Mouse (Mus musculus) lung, adult 2 months (tissue): ENCODE data around the gene Hspb8.

ENCODE experiments used
- CTCF ChIP-seq: fragments of 200-500 bp; IDR thresholded peaks from 2 replicates; pipeline ENCODE4 v1.5.1; 2011; ENCODE audit warnings: mild to moderate bottlenecking, low read length, control low read depth; ENCODE audit not compliant: insufficient read depth
- POLR2A ChIP-seq: fragments of 200-500 bp; IDR thresholded peaks from 2 replicates; pipeline ENCODE4 v1.6.1; 2011; ENCODE audit warnings: low read depth, mild to moderate bottlenecking, control low read depth, low read length, borderline replicate concordance; ENCODE audit errors: extremely low read depth

DNA sequence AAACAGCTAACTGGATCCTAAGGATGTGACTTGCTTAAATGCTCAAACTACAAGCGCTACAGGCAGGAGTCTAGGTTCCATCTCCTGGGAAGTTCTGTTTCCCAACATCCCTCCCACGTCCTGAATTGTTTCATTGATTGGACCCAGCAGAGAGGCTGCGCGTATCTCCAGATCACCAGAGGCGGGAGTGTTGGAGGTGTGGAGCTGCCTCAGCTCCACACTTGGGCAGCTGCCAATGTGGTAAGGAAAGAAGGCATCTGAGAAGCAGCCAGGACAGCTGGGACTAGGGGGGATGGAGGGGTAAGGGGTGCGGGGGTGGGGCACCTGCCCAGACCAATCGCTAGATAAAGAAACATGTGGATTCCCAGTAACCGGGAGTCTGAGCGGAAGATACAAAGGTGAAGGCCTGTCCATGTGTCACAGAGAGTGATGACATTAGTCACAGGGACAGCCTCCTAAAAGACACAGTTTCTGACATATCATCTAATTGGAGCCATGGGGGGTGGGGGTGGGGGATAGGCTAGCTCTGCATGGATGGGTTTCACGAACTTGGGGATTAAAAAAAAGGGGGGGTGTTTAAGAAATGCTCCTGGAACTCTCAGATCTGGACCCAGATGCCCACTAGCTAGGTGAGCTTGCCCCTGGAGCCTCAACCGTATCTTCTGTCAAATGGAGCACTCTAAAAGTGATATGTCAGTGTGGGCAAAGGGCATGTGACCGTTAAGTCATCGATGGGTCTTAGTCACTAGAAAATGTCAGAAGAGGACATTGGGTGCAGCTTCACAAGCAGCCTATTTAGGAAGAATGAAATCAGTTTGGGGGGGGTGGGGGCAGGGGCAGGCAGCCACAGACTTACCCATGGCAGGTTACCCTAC lies 12.5 kb upstream of the Hspb8 start:
- no peak for TF ChIP-seq CTCF
- no peak for TF ChIP-seq POLR2A
